Comparison of ENCODE assay signal across 8 mouse cellular contexts in the genomic region with DNA sequence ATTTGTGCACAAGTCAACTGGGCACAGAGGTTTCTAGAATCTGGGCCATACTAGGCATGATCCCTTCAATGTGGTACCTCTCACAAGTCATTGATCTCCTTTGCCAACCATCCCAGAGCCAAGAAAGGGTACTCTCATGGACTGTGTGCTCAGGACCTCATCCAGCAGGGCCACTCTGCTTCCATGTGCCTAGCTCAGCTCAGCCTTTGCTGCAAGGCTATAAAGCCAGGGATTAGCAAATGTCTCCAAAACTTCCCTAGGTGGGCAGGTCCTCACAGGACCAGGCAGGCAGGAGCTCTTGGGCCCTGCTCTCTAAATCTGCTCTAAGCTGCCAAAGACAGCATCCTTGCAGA.
DNase-seq lines count a peak whose midpoint lies in the region; ATAC-seq and TF ChIP-seq lines count a peak whose summit lies in the region.
"Had no signal": no experiment of that assay in that cellular context is flagged by ENCODE, and none has a peak within 500 bp of the region (broad histone marks: within the 10 kb centered on the region; RNA-seq: fewer than 3 reads in every experiment).

No protein-coding gene starts in this region.

- H3K9me3 ChIP-seq in lung, embryonic 15.5 days, result no peaks in the 10 kb centered on the region
- no peaks in the 10 kb centered on the region for H3K9me3 ChIP-seq in forebrain, embryonic 14.5 days (replicated peaks; ENCODE audit: control insufficient read depth, low read length)
- H3K9me3 ChIP-seq in intestine, postnatal 0 days (ENCODE audit: control insufficient read depth), result no peaks in the 10 kb centered on the region
- H3K9me3 ChIP-seq in stomach, embryonic 14.5 days (ENCODE audit: control insufficient read depth, low read depth, low read length), result no peaks in the 10 kb centered on the region

- H3K4me1 ChIP-seq in lung, embryonic 15.5 days, result peaks cover 76% of the 10 kb centered on the region
- H3K4me1 ChIP-seq in forebrain, embryonic 14.5 days (ENCODE audit: control insufficient read depth, insufficient read depth, low read length), result peaks cover 77% of the 10 kb centered on the region
- peaks cover 14% of the 10 kb centered on the region for H3K4me1 ChIP-seq in intestine, postnatal 0 days (replicated peaks; ENCODE audit: control insufficient read depth, insufficient read depth, low read length)
- peaks cover 55% of the 10 kb centered on the region for H3K4me1 ChIP-seq in stomach, embryonic 14.5 days (ENCODE audit: control insufficient read depth, insufficient read depth, low read length)

- no peaks in the 10 kb centered on the region for H3K36me3 ChIP-seq in lung, embryonic 15.5 days
- H3K36me3 ChIP-seq in forebrain, embryonic 14.5 days (ENCODE audit: control insufficient read depth, insufficient read depth, low read length), result no peaks in the 10 kb centered on the region
- H3K36me3 ChIP-seq in intestine, postnatal 0 days (ENCODE audit: control insufficient read depth, insufficient read depth), result no peaks in the 10 kb centered on the region
- H3K36me3 ChIP-seq in stomach, embryonic 14.5 days (ENCODE audit: control insufficient read depth, insufficient read depth, low read length), result no peaks in the 10 kb centered on the region

- peak overlapping the region; percentile 57 for H3K27ac ChIP-seq in lung, embryonic 15.5 days
- H3K27ac ChIP-seq in forebrain, embryonic 14.5 days (ENCODE audit: low read depth, low read length), result peak overlapping the region; percentile 61; the same call in 1 of the 2 replicates
- H3K27ac ChIP-seq in intestine, postnatal 0 days (ENCODE audit: low read depth, low read length), result 0 out of 2 replicates have a peak overlapping the region, but pooled peaks have one; percentile 21
- peak overlapping the region; percentile 39; the same call in 1 of the 2 replicates for H3K27ac ChIP-seq in stomach, embryonic 14.5 days (ENCODE audit: low read length)

- 0 out of 2 replicates have a peak, but pooled peaks have one; percentile 10 for ATAC-seq in lung, embryonic 15.5 days (ENCODE audit: borderline replicate concordance, extremely low read depth, low FRiP score, low TSS enrichment)
- no peak for ATAC-seq in forebrain, embryonic 14.5 days
- no peak for ATAC-seq in intestine, postnatal 0 days
- ATAC-seq in stomach, embryonic 14.5 days (ENCODE audit: insufficient number of reproducible peaks, insufficient read depth, low FRiP score, low read depth), result no peak
- ATAC-seq in monocyte, adult 5-6 weeks (replicated peaks; ENCODE audit: insufficient number of reproducible peaks, low FRiP score, low TSS enrichment, poor library complexity, severe bottlenecking), result no peak

- no peak overlapping the region for H3K9ac ChIP-seq in lung, embryonic 15.5 days
- H3K9ac ChIP-seq in forebrain, embryonic 14.5 days (ENCODE audit: low read length), result no peak overlapping the region; the same call in 1 of the 2 replicates
- H3K9ac ChIP-seq in intestine, postnatal 0 days (ENCODE audit: low read depth, low read length), result no peak overlapping the region
- H3K9ac ChIP-seq in stomach, embryonic 14.5 days (replicated peaks; ENCODE audit: low read depth, low read length), result no peak overlapping the region

- DNase-seq in lung, postnatal 4 days, result no peak
- DNase-seq in forebrain, embryonic 14.5 days (ENCODE audit: low spot score), result no peak
- no peak for DNase-seq in thymus, postnatal 14 days
- DNase-seq: thymus, adult 18-20 months had no signal

- H3K4me2 ChIP-seq in lung, embryonic 15.5 days, result no peak overlapping the region
- no peak overlapping the region for H3K4me2 ChIP-seq in forebrain, embryonic 14.5 days (ENCODE audit: low read length)
- no peak overlapping the region for H3K4me2 ChIP-seq in intestine, postnatal 0 days (replicated peaks; ENCODE audit: low read depth)
- no peak overlapping the region for H3K4me2 ChIP-seq in stomach, embryonic 14.5 days (replicated peaks; ENCODE audit: low read depth, low read length)

- no peak for TF ChIP-seq CTCF in intestine, postnatal 0 days (IDR thresholded peaks at IDR 0.05; ENCODE audit: low read depth)

- H3K27me3 ChIP-seq in lung, embryonic 15.5 days, result no peaks in the 10 kb centered on the region
- H3K27me3 ChIP-seq in forebrain, embryonic 14.5 days (replicated peaks; ENCODE audit: control insufficient read depth, insufficient read depth, low read length), result no peaks in the 10 kb centered on the region
- no peaks in the 10 kb centered on the region for H3K27me3 ChIP-seq in intestine, postnatal 0 days (replicated peaks; ENCODE audit: control insufficient read depth, insufficient read depth, low read length)
- no peaks in the 10 kb centered on the region for H3K27me3 ChIP-seq in stomach, embryonic 14.5 days (ENCODE audit: control insufficient read depth, insufficient read depth, low read length)

- no peak overlapping the region for H3K4me3 ChIP-seq in lung, embryonic 15.5 days
- H3K4me3 ChIP-seq in forebrain, embryonic 14.5 days (ENCODE audit: low read depth, low read length), result no peak overlapping the region
- no peak overlapping the region for H3K4me3 ChIP-seq in intestine, postnatal 0 days (ENCODE audit: low read depth, low read length)
- H3K4me3 ChIP-seq in stomach, embryonic 14.5 days (ENCODE audit: low read depth, low read length), result no peak overlapping the region
